8 mouse cellular contexts compared by ENCODE assay signal in genomic region chr7:35556205-35556603, GRCm38 (mm10). TPM values are rescaled to one million over a fixed set of nuclear protein-coding genes. Genes with fewer than 3 reads are reported as not detected.
A peak's percentile ranks its signal among the peaks of the same experiment; 100 is the strongest.
DNase-seq lines count a peak whose midpoint lies in the region; ATAC-seq and TF ChIP-seq lines count a peak whose summit lies in the region.

TSS of gene Nudt19 (minus strand) at chr7:35556304.

- peak within 1 kb of the TSS; percentile 93 for H3K27ac ChIP-seq in liver, adult 2 months (replicated peaks; ENCODE audit: insufficient read depth, low read depth, low read length)
- peak within 1 kb of the TSS; percentile 98 for H3K27ac ChIP-seq in embryonic facial prominence, embryonic 10.5 days (replicated peaks)
- peak within 1 kb of the TSS; percentile 99 for H3K27ac ChIP-seq in heart, embryonic 12.5 days (ENCODE audit: poor library complexity, severe bottlenecking)

- peak within 1 kb of the TSS; percentile 93 for H3K4me3 ChIP-seq in liver, adult 2 months (ENCODE audit: insufficient read depth, low read depth, low read length)
- H3K4me3 ChIP-seq in embryonic facial prominence, embryonic 10.5 days: peak within 1 kb of the TSS; percentile 84
- peak within 1 kb of the TSS; percentile 83 for H3K4me3 ChIP-seq in heart, embryonic 12.5 days

- no peaks in the 10 kb centered on the region for H3K79me2 ChIP-seq in liver, adult 2 months (ENCODE audit: control insufficient read depth, insufficient read depth, low read length)

- H3K4me2 ChIP-seq in heart, embryonic 12.5 days: peak within 1 kb of the TSS; percentile 80

- no peak for ATAC-seq in heart, embryonic 12.5 days (ENCODE audit: insufficient number of reproducible peaks, low FRiP score)
- no peak for ATAC-seq in monocyte, adult 5-6 weeks (replicated peaks; ENCODE audit: insufficient number of reproducible peaks, low FRiP score, low TSS enrichment, poor library complexity, severe bottlenecking)

- peak; percentile 27 for DNase-seq in liver, adult 2 months (ENCODE audit: extremely low read depth, low read depth, low spot score)
- DNase-seq in liver: no peak
- DNase-seq in embryonic facial prominence, embryonic 10.5 days (ENCODE audit: low spot score): no peak
- DNase-seq in left cerebral cortex, postnatal 10 days (ENCODE audit: extremely low spot score in 1 of 2, low spot score in 2 of 2): no peak
- DNase-seq in urinary bladder, postnatal 25 days (ENCODE audit: low spot score): no peak
- no peak for DNase-seq in kidney, postnatal 25 days

- H3K4me1 ChIP-seq in liver, adult 2 months (ENCODE audit: control insufficient read depth, insufficient read depth, low read length): peaks cover 25% of the 10 kb centered on the region
- H3K4me1 ChIP-seq in embryonic facial prominence, embryonic 10.5 days: peaks cover 21% of the 10 kb centered on the region
- H3K4me1 ChIP-seq in heart, embryonic 12.5 days (replicated peaks): peaks cover 22% of the 10 kb centered on the region

- WGBS in liver, adult 2 months: 39% methylated on average over 4 of the region's 4 CpGs
- WGBS in embryonic facial prominence, embryonic 10.5 days: 74% methylated on average over 4 of the region's 4 CpGs
- WGBS in heart, embryonic 12.5 days: 57% methylated on average over 4 of the region's 4 CpGs

- TF ChIP-seq POLR2A in liver, adult 2 months (IDR thresholded peaks at IDR 0.05; ENCODE audit: extremely low read depth, insufficient read depth, low read length): no peak

- H3K36me3 ChIP-seq in liver, adult 2 months (ENCODE audit: control insufficient read depth, insufficient read depth, low read length): peaks cover 4% of the 10 kb centered on the region
- peaks cover 1% of the 10 kb centered on the region; the same call in 1 of the 2 replicates for H3K36me3 ChIP-seq in embryonic facial prominence, embryonic 10.5 days (replicated peaks)
- H3K36me3 ChIP-seq in heart, embryonic 12.5 days: peaks cover 7% of the 10 kb centered on the region

- peak within 1 kb of the TSS; percentile 91 for H3K9ac ChIP-seq in liver, adult 2 months (ENCODE audit: low read depth, low read length)
- H3K9ac ChIP-seq in heart, embryonic 12.5 days: peak within 1 kb of the TSS; percentile 92

- no peaks in the 10 kb centered on the region for H3K9me3 ChIP-seq in embryonic facial prominence, embryonic 10.5 days
- no peaks in the 10 kb centered on the region for H3K9me3 ChIP-seq in heart, embryonic 12.5 days (replicated peaks)

- intact Hi-C loops in left cerebral cortex, postnatal 10 days (cut with DNase I): no loop called here

- no peaks in the 10 kb centered on the region for H3K27me3 ChIP-seq in liver, adult 2 months (ENCODE audit: control insufficient read depth, insufficient read depth, low read length)
- no peaks in the 10 kb centered on the region for H3K27me3 ChIP-seq in embryonic facial prominence, embryonic 10.5 days (replicated peaks; ENCODE audit: low read depth, poor library complexity, severe bottlenecking)
- H3K27me3 ChIP-seq in heart, embryonic 12.5 days (replicated peaks): no peaks in the 10 kb centered on the region

- no peak for TF ChIP-seq CTCF in liver, adult 2 months (IDR thresholded peaks at IDR 0.05; ENCODE audit: low read depth, low read length)

RNA-seq across cellular contexts. Expression of gene Nudt19, which starts in this region (rescaled TPM):
- 52.3 and 66.0 TPM in 2 replicates for total RNA-seq in liver, adult 2 months (2014; rRNA removed)
- 42.7 and 51.1 TPM in 2 replicates for polyA plus RNA-seq in liver, adult 2 months (2012; rRNA removed)
- polyA plus RNA-seq in embryonic facial prominence, embryonic 10.5 days (2016; fragmentation: Nextera tagmentation; extraction: Ambion mirVana): 42.0 and 42.2 TPM in 2 replicates
- 84.5 and 85.0 TPM in 2 replicates for polyA plus RNA-seq in heart, embryonic 12.5 days (2016; fragmentation: Nextera tagmentation; extraction: Ambion mirVana)
- 10 to 100 TPM; 66.7 to 81.4 TPM for total RNA-seq in left cerebral cortex, postnatal 10 days (2021)
- total RNA-seq in monocyte, adult 5-6 weeks (2017): 15.7 to 30.9 TPM (median 21.0 TPM) in 3 replicates
